Mouse (Mus musculus): ENCODE measurements at regions not wholly inside any gene's neighbourhood (a gene's known extent, or its start where the extent isn't known, plus 50 kb on each side); places are given as distances from the start of the nearest gene placed in this dataset.

GRCm38 (mm10) chr7:113010150-113010549, 56.4 kb downstream of the Rassf10 start:
- TF ChIP-seq POLR2A (IDR thresholded peaks at IDR 0.05; ENCODE audit: borderline replicate concordance, extremely low read depth, insufficient read depth, insufficient read length, poor library complexity, severe bottlenecking) (no peak), CTCF (IDR thresholded peaks at IDR 0.05; ENCODE audit: borderline replicate concordance, extremely low read depth, insufficient read depth, insufficient read length) (no peak)

All from brain, embryonic 14.5 days (tissue).